Mouse (Mus musculus) olfactory bulb, adult 2 months (tissue): ENCODE data around the gene Nudcd3. TPM values are rescaled to one million over a fixed set of nuclear protein-coding genes. Genes with fewer than 3 reads are reported as not detected.

Experiments used
- H3K27ac ChIP-seq: fragments of 200-500 bp; 2 replicates; pipeline ENCODE4 v1.5.1; 2012; ENCODE audit warnings: low read depth, low read length; ENCODE audit not compliant: insufficient read depth
- H3K4me1 ChIP-seq: fragments of 200-500 bp; 2 replicates; pipeline ENCODE4 v1.6.1; 2012; ENCODE audit warnings: low read length; ENCODE audit not compliant: control insufficient read depth, insufficient read depth
- H3K4me3 ChIP-seq: fragments of 200-500 bp; 2 replicates; pipeline ENCODE4 v1.5.1; 2012; ENCODE audit warnings: mild to moderate bottlenecking, low read depth, low read length, moderate library complexity; ENCODE audit not compliant: insufficient read depth
- CTCF ChIP-seq: fragments of 200-500 bp; IDR thresholded peaks from 2 replicates; pipeline ENCODE4 v1.5.1; 2012; ENCODE audit warnings: low read depth, mild to moderate bottlenecking, low read length, moderate library complexity; ENCODE audit not compliant: insufficient read depth
- POLR2A ChIP-seq: fragments of 200-500 bp; IDR thresholded peaks from 2 replicates; pipeline ENCODE4 v1.6.1; 2012; ENCODE audit warnings: mild to moderate bottlenecking, low read depth, low read length, moderate library complexity; ENCODE audit not compliant: insufficient read depth
- WGBS: fragments of 180-500 bp; shearing (Covaris S2); methylation state at CpG from one replicate; pipeline ENCODE4 v1.1.7; 2018; 5-methylcytosine and 5-hydroxymethylcytosine counted together
- polyA plus RNA-seq: library from polyadenylated mRNA; stranded (reverse); fragments of >200 nt; gene quantifications from 2 replicates; pipeline ENCODE4 v1.2.4, GENCODE M21; 2012; ENCODE audit warnings: low replicate concordance; ENCODE audit not compliant: missing spikeins, insufficient read depth, insufficient read length

Nudcd3 gene
- polyA plus RNA-seq, 1 experiment = not detected

GRCm38 (mm10) chr11:6208158-6208557, 7.9 kb upstream of the Nudcd3 start:
- WGBS = 93% methylated on average over 1 of the region's 1 CpGs
- TF ChIP-seq CTCF = no peak
- TF ChIP-seq POLR2A = no peak
- Histone ChIP-seq H3K4me3 (no peak overlapping the region), H3K27ac (no peak overlapping the region), H3K4me1 (no peaks in the 10 kb centered on the region)

- H3K4me3 ChIP-seq = no peak overlapping the region
- no peaks in the 10 kb centered on the region for H3K4me1 ChIP-seq
- TF ChIP-seq CTCF (no peak), POLR2A (no peak)
- no peak overlapping the region for H3K27ac ChIP-seq
- 85% methylated on average over 2 of the region's 2 CpGs for WGBS
Observed at GRCm38 (mm10) chr11:6207090-6207489, 6.9 kb upstream of the Nudcd3 start.

- 20% methylated on average over 9 of the region's 9 CpGs for WGBS
Observed at GRCm38 (mm10) chr11:6200570-6200969, 355 bp upstream of the Nudcd3 start.

GRCm38 (mm10) chr11:6199410-6200086, 667 bp downstream of the Nudcd3 start, which contains the start of gene A730071L15Rik:
Gene A730071L15Rik, plus strand, starts transcription at chr11:6200029.
- 1% methylated on average over 35 of the region's 35 CpGs for WGBS
- Histone ChIP-seq H3K4me1 (peaks cover 4% of the 10 kb centered on the region), H3K27ac (peak within 1 kb of the TSS; percentile 93), H3K4me3 (peak within 1 kb of the TSS; percentile 58)
- TF ChIP-seq CTCF (no peak), POLR2A (no peak)

More at GRCm38 (mm10) chr11:6200570-6200969, 355 bp upstream of the Nudcd3 start:
- TF ChIP-seq POLR2A = no peak
- TF ChIP-seq CTCF = no peak
- Histone ChIP-seq H3K4me3 (no peak overlapping the region), H3K4me1 (peaks cover 4% of the 10 kb centered on the region), H3K27ac (peak overlapping the region; percentile 93)

GRCm38 (mm10) chr11:6198449-6198848, 1.8 kb downstream of the Nudcd3 start:
- Histone ChIP-seq H3K4me3 (no peak overlapping the region), H3K27ac (no peak overlapping the region), H3K4me1 (peaks cover 4% of the 10 kb centered on the region)
- TF ChIP-seq CTCF = no peak
- TF ChIP-seq POLR2A = no peak
- 85% methylated on average over 4 of the region's 4 CpGs for WGBS

GRCm38 (mm10) chr11:6196780-6197179, 3.4 kb downstream of the Nudcd3 start:
- H3K4me3 ChIP-seq = no peak overlapping the region
- H3K27ac ChIP-seq = no peak overlapping the region
- 85% methylated on average over 8 of the region's 8 CpGs for WGBS
- TF ChIP-seq CTCF (no peak), POLR2A (no peak)
- H3K4me1 ChIP-seq = peaks cover 4% of the 10 kb centered on the region

- Histone ChIP-seq H3K27ac (no peak overlapping the region), H3K4me3 (no peak overlapping the region), H3K4me1 (peaks cover 6% of the 10 kb centered on the region)
- TF ChIP-seq POLR2A (no peak), CTCF (peak; percentile 78)
- WGBS = 1% methylated on average over 2 of the region's 2 CpGs
Observed at GRCm38 (mm10) chr11:6187878-6188277, 12.3 kb downstream of the Nudcd3 start.

GRCm38 (mm10) chr11:6187399-6187798, 12.8 kb downstream of the Nudcd3 start:
- Histone ChIP-seq H3K27ac (no peak overlapping the region), H3K4me1 (peaks cover 8% of the 10 kb centered on the region), H3K4me3 (no peak overlapping the region)
- TF ChIP-seq CTCF = no peak
- 75% methylated on average over 3 of the region's 3 CpGs for WGBS

- TF ChIP-seq POLR2A (no peak), CTCF (no peak)
- H3K27ac ChIP-seq = peak overlapping the region; percentile 23
- H3K4me1 ChIP-seq = peaks cover 19% of the 10 kb centered on the region
- H3K4me3 ChIP-seq = no peak overlapping the region
- WGBS = 37% methylated on average over 11 of the region's 11 CpGs
Observed at GRCm38 (mm10) chr11:6184202-6184935, 15.8 kb downstream of the Nudcd3 start.
